Mouse (Mus musculus): ENCODE measurements at regions not wholly inside any gene's neighbourhood (a gene's known extent, or its start where the extent isn't known, plus 50 kb on each side); places are given as distances from the start of the nearest gene placed in this dataset.

DNA sequence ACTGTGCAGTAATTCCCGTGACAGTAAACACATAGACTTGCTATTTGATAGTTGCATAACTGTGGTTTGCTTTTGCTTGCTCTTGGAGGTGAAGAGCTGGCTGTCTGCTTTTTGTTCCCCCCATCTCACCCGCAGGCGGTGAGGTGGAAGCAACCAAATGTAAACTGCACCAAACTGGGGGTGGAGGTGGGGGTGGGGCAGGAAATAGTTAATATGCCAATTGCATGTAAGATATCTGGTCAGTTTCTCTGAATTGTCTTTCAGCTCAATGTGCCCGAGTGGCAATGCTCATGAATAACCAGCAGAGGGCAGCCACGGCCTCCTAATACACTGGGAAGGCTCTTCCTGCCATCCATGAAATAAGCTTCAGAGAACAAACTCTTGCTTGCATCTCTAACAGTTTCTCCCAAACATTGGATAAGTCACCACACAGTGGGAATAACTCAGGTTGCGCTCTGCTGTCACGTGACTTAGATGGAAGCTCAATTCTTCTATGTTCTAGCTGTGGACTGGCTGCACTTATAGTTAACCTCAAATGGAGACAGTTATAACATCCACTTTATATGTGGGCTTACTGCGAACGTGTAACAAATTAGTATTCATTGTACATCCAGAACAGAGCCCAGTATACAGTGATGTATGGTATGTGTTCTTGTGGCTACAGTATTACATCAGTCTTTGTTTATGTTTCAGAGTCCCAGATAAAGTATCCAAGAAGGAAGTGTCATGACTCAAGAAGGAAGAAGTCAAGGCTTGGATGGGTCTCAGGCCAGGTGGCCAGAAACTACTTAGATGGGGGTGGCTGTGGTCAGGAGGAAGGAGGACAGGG, 62.0 kb upstream of the Egflam start:
- DNase-seq = peak; percentile 66 to 72

DNA sequence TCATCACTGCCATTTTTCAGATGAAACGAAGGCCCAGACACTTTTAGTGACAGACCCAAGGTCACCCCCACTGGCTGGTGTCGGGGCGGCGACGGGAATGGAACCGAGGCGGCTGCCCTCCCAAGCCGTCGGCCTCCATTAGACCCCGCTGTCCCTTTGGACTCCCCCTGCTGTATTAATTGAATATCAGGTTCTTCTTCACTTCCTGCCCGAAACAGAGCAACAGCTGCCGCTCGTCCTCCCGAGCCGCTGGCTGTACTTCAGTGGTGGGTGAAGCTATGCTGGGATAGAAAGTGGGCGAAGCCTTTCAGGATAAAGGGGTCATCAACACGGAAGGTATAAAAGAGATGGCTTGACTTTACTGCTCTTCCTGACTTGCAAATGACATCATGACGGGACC, 64.4 kb upstream of the Egflam start:
- no peak for DNase-seq

DNA sequence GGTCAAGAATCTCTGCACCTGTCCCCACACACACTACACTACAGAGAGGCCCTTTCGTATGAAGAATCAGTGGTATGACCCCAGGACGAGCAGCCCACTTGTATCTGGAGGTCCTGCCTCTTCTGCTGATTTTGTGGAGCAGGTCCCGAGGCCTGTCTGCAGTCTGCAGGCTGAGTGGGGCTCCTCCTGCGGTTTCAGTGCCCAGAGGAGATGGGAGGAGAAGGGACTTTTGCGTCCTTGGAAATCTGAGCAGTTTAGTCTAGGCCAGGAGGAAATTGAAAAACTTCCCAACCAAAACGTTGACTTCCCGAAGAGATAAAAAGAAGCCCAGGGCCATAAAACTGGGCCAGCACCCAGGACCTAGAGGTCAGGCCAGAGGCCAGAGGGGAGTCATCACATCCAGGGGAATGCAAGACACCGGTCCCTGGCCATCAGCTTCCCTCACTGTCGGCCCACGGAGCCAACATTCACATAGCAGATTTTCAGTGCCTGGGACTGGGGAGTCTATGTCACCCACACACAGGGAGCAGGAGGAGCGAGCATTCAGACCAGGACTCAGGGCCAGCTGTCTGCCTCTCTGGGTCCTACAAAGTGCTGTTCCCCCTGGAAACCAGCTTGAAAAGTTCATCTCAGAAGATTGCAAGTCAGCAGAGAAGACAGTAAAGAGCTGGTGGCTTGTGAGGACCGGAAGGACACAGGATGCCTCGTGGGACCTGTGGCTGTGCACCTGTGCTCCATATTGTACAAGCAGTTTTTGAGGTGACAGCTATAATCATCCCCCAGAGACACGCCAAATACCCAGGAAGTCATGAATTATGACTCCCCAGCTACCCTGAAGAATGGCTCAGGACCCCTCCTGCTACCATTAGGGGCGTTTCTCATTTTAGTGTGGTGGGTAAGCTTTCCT, 65.5 kb upstream of the Egflam start:
- DNase-seq = no peak

DNA sequence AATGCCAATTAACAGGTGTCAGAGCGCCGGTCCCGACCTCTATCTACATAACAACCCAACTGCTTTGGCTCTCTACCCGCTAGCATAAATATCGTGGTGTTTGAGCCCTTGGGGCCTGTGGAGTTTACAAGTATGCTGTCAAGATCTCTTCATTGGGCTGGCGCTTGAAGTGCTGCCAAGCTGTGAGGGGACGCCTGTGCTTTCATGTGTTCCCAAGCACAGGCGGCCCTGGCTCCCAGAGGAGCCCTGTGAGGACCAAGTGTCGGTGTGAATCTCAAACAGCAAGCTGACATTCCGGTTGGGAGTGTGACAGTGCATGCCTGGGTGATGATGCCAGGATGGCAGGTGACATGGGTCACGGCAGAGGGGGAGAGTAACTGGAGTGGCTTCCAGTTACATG, 82.0 kb upstream of the Egflam start:
- DNase-seq = no peak

DNA sequence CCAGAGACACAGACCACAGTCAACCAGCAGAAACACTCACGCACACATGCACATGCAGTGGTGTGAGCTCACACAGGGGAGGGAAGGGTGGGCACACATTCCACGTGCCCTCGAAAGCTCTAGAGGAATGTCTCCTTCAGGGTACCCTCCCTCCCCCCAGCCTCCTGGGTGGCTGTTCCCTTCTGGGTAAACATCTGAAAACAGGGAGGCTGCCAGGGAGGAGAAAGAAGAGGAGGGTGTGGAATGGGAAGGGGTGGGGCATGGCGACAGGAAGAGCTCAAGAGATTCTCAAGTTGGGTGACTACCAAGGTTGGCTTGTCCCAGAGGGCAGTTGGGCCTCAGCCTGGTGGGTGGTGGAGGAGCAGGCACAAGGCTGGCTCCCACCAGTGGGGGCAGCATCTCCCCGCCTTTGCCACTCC, 82.6 kb upstream of the Egflam start:
- DNase-seq = no peak

DNA sequence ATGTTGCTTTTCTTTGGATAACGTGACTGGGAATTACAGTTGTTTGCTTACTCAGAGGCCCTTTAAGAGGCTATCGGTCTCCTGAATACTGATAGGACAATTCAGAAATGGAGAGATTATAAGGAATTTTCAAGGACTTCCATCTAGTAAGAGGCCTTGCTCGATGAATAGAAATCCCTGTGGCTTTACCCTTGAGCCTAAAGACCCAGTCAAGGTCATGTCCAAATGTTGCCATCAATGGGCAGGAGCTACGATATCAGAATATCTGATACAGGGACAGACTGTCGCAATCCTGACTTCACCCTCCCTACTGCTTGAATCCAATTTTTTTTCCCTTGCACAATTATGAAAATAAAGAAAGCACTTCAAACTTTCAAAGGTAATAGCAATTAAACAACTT, 85.5 kb upstream of the Egflam start:
- no peak for DNase-seq

DNA sequence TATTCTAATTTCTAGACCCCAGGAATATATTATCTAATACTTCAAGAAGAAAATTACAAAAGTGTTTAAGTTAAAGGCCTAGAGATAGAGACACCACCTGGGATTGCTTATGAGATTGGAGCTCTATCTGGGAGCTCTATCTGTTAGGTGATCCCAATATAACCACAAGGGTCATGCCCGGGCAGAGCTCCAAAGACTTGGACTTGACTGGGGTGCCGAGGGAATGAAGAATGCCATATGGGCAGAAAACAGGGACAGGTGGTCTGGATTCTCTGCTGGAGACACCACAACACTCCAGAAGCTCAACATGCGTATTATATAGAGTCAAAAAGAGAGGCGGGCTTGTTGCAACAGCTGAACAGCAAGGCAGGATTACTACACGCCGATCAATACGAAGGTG, 92.9 kb upstream of the Egflam start:
- DNase-seq = peak; percentile 64 to 70

DNA sequence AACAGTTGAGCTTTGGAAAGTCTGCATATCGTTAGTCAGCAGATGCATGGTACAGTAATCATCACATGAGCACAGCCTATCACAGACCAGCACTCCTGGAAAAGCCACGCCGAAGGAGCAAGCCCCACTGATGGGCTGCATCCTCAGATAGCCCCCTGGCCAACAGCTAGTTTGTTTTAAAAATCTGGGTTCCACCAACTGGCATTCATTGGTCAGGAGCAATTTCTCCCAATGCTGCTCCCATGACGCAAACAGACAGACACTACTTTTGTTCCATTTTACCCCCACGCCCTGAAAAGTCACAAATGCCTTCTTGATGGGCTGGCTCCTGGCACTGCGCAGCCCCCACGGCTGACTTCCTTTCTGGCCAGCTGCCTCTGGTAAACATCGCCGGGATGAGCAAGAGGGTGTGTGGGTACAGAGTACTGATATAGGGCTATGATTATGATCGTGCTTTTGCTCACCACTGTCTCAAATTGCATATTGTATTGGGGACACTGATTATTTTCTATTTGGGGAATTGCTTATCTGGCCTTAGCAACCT, 95.0 kb upstream of the Egflam start:
- no peak for DNase-seq

DNA sequence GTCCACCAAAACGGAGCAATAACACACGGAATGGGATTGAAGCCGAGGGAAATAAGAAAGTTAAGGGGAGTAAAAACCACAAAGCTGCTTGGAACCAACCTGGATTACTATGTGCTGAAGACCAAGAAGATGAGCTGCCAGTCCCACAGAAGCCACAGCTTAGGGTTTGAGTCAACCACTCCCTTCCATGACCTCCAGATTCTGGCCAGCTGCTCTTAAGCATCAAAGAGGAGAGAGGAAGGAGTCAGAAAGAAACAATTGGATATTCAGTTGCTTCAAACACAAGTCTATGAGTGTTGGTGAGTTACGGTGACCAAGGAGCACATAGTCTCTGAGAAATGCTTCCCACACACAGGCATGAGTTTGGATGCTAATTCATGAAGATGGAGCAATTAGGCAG, 99.7 kb upstream of the Egflam start:
- DNase-seq = no peak

DNA sequence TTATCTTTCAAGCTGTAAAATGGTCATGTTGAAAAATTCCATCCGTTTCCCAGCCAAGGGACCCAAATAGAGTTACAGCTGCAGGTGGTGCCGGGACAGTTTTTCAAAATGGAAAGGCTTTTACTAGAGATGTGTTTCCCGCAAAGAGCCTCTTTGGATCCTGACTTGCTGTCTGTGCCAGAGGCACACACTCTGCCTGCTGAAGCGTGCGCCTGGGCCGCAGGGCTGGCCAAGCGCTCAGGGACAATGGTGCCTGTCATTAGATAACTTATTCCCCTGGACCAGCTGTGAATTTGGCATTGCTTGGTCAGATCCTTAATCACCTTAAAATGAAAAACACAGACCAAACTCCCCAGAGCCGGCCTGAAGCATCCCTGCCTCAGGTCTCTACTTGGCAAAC, 110.3 kb upstream of the Egflam start:
- DNase-seq = no peak

DNA sequence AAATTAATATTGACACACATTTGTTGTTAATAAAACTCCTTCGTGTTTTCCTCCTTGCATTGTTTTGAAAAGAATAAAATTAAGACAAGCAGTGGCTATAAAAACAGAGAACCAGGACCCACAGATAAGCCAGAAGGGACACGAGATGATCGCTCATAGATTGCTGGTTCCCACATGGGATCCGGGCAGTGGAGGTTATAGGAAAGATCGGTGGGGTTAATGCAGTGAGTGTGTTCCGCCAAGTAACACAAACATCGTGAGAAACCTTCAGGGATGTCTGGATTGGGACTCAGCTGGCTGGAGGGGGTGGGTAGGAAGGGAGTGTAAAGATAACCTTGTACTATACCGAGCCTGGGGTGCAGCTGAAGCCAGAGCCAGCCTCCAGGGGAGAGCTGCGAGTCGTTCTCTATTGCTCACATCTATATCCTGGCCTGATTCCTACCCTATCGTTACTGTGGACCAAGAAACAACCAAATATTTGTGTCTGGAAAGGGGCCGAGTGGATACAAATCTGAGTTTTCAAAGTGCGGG, 116.6 kb upstream of the Egflam start:
- DNase-seq = no peak

DNA sequence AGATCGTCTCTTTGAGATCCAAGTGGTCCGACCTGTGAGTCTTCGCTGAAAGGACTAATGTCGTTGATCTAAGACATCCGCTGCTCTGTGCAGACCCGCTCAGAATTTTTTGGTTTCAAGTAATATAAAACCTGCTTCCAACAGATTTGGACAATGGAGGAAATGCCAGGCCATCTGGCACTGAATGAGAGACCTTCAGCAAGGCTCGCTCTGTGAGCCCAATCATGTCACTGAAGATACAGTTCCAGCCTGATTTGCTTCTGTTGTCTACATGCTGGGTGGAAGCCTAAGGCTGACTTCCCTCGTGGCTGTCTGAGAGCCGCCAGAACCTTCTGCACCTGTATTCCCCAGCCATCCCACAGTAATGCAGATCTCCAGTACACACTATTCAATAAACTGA, 123.4 kb upstream of the Egflam start:
- DNase-seq = peak; percentile 42 to 47

DNA sequence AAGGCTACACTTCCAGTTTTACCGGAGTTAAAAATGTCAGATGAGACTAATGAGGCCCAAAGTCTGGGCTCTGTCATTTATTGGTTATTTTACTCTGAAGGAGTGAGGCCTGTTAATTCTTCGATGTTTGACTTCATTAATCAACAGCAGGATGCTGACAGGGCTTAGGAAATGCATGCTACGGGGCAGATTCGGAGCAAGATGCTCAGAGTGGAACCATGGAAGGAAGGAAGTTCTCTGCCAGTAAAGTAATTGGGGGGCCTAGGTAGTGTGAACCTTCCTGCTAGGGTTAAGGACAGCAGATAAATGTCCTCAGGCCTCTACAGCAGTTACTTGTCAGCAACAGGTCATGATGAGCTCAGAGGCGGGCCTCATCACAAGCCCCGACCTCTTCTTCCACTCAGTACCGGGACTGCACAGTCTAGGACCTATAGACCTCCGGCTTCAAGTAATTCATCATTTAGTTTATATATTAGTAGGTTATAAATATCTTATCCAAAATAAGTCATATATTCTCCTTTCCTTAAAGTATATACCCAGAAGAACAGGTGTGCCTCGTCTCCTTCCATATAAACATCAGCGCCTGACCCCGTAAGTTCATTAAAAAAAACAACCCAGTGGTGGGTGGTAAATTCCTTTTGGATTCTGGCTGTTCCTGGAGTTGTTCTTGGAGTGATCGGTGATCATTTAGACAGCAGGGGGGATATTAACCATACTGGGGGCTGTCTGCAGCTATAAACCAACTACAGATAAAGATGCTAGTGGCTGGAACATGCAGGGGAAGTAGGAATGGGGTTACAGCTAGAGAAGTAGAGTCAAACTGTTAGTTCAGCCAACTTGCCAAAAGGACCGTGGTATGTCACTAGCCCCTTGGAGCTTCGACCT, 124.9 kb upstream of the Egflam start:
- no peak for DNase-seq

DNA sequence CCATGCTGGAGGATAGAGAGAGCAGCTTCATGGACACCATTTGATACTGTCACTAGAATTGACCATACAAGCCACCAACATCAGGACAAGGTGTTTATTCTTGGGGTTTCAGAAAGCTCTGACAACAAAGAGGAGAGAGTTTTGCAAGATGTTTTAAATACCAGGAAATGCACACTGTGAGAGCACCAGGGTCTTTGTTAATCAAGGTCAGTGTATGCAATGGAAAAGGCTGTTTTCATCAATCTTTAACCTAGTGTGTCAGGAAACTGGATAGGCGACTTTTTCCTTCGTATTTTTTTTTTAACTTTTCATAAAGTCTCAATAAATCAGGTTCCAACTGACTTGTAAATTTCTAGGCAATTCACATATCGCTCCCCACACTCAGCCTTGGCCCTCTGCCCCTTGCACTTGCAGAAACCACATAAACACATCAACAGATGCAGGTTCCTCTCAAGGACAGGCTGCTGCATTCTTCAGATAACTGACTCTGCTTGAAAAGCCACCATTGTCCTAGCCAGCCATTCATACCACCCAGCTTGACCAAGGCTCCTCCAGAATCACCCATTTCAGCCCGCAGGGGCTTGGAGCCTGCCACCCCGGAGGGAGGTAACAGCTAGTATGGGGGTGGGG, 132.9 kb upstream of the Egflam start:
- DNase-seq = no peak

DNA sequence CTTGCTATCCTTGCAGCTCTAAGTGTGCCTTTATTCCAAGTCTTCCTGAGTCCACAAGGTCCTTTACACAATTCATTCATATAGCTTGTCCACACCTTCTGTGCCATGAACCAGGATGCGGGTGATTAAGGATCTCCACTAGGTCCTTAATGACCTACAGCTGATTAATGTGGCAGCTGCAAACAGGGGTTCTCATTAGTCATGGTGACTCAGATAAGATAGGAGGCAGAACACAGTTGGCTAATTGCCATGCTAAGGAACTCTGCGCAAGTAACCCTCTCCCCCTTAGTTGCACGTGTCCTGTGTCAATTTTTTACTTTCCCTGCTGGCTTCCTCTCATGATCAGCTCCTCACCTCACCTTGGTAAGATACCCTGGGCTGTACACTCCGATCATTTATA, 139.7 kb upstream of the Egflam start:
- no peak for DNase-seq

DNA sequence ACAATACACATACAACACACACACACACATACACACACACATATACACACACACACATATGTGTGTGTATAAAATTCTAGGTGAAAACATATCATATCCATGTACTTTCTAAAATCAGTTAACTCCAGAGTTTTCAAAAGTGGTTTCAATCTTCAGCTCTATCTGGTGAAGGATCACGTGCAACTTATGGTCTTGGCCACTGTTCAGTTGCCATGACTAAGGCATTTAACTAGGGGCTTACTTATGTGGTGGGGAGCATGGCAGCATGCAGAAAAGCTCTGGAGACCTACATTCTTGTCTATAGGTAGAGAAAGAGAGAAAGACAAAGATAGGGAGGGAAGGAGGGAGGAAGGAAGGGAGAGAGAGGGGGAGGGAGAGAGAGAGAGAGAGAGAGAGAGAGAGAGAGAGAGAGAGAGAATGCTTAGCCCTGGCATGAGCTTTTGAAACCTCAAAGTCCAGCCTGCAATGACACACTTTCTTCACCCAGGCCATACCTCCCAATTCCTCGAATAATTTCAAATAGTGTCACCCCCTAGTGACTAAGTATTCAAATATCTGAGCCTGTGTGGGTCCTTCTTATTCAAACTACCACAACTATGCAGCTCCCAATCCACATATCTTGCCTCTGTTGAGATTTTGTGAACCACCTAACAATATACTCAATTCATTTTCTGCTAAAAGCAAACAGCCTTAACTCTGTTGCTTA, 155.1 kb upstream of the Egflam start:
- DNase-seq = no peak

DNA sequence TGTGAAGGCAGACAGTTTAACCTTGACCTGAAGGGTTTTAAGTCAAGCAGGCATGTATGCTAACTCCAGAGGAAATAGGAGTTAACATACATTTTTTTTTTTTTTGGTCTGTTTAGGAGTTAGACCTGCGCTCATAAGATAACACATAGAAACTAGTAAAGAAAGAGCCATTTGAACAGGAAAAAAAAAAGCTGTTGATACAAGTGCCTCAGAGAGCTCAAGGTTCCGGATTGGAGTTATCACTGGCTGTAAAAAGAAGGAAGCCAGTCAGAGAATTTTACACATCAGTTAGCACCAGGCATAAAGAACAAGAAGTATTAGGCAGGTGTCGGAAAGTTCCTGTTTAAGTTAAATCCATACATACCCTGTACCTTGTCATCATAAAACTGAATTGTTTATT, 156.2 kb upstream of the Egflam start:
- no peak for DNase-seq

DNA sequence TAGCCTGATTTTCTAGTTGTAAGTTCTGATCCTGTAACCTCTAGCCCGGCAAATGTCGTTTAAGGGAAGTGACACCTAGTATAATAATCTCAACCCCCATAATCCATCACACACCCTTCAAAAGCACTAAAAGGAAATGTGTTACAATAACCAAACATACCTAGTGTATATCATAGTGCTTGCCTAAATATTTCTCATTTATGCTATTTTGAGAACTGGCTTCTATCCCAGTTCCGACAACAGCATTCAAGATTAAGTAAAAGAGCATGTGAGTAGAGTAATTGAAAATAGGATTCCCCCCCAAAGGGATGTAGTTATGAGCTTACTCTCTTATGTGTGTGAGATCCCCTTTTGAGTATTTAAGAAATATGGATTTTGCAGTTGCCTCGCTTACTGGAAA, 165.1 kb upstream of the Egflam start:
- no peak for DNase-seq

DNA sequence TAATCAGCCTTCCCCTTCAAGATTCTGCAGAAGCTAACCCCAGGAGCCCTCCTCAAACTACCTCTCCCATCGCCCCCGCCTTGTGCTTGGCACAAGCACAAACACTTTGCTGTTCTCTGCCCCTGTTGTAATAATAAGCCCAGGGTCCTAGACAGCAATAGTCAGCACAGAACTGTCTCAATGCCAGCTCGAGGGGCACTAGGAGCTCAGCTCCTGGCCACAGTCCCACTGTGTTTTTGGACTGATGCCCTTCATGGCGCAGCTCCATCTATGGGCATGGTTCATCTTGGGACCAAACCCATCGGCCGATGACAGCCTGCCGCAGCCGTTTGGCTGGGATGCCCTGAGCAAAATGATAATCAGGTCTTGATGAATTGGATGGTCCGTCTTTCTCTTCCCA, 165.5 kb upstream of the Egflam start:
- peak; percentile 58 to 66 for DNase-seq

DNA sequence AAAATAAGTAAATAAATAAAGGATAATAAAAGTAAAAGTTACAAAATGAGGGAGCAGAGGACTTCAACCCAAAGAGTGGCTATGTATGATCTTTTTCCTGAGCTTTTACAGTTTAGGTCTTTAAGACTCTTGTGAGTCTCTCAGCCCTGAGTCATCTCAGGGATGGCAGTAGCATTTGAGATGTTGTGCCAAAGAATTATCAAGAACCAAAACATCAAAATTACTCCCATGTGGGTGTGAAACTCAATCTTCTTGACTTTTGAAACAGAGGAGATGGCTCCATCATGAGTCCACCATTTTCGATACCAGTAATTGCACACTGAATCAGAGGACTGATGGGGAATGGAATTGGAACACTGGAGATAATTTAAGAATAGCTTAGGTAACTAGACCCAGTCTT, 174.0 kb upstream of the Egflam start:
- DNase-seq = no peak

DNA sequence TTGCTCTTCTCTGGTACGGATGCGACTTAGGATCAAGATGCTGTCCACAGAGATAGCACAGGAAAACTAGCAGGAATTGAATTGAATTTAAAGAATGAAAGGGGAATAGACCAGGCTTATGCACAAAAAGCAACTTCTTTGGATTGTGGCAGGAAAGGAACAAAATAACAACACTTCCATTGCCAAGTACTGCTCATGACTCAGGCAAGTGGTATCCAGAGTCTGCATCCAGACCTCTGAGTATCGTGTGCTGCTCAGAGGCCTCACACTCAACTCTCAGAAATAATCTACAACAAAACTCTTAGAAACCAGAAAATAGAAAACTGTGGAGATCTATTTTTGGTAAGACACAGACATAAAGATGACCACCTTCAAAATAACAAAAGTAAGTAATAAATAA, 176.1 kb upstream of the Egflam start:
- DNase-seq = no peak

Measured in cerebellum, postnatal 36 days (tissue).